Mouse (Mus musculus) testis, postnatal 10 days (tissue): ENCODE measurements at regions not wholly inside any gene's neighbourhood (a gene's known extent, or its start where the extent isn't known, plus 50 kb on each side); places are given as distances from the start of the nearest gene placed in this dataset.

ENCODE experiments used
- DNase-seq: peaks from one replicate; pipeline ENCODE4 v3.0.0; 2021; ENCODE audit warnings: low spot score

- no peak for DNase-seq
These were observed 2458.6 kb upstream of the Gm6569 start for GRCm38 (mm10) chr15:71375775-71376174.
